Mouse (Mus musculus): ENCODE measurements around the gene Cog6. TPM values are rescaled to one million over a fixed set of nuclear protein-coding genes. Genes with fewer than 3 reads are reported as not detected.

Cog6 gene
- total RNA-seq, 2 experiments from 2014 or later = 50.5 to 53.0 TPM

DNA sequence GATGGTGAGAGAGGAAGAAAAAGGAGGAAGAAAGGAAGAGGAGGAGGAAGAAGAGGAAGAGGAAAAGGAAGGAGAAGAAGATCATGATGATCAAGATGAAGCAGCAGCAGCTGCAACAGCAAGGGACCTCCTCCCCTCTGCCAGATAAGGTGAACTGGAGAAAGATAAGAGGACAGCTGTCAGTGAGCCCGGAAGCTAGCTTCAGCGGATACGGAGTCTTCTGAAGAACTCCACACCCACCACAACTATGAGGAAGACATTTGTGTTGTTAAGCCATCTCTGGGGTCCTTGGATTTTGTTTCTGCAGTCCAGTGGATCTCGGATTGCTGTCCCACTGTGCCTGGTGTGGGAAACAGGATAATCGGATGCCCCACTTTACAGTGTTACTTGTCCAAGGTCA lies 15.4 kb upstream of the Cog6 start:
- no peak for DNase-seq

DNA sequence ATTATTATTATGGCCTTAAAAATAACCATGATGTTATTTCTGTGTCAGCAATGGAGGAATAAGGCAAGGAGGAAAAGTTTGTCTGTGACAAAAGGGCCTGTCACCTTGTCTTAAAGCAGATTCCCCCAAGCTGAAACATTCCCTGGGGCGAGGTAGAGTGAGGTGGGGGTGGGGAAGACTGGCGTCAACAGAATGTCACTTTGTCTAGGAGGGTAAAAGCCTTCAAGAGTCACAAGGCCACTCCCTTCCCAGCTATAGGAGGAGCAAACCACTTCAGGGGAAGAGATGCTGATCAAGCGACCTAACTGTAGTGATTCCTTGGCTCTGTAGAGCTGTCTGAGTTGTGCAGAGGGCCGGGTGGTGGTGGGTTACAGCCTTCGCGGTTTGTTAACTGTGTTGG lies 14.5 kb upstream of the Cog6 start:
- no peak for DNase-seq

DNA sequence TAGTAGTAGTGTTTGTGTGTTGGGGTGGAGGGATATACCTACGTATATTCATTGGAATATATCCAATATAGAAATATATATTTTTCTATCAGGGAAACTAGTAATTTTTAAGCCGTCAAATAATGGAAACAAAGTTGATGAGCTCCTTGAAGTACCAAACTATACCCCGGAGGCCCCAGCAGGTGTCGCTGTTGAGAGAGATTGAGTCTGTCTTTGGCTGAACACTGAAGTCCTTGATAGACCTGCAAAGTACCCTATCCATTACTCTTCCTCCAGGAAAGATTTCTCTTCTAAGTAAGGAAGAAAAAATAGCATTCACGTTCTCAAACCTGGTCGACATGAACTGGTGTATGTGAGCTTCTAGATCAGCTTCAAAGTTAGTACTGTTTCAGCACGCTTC lies 12.0 kb upstream of the Cog6 start:
- DNase-seq = peak; percentile 84

- no peak for DNase-seq
These were observed 10.3 kb upstream of the Cog6 start for GRCm38 (mm10) chr3:53027333-53027732.

- no peak for DNase-seq
These were observed 9.6 kb downstream of the Cog6 start for GRCm38 (mm10) chr3:53007411-53007810.

- DNase-seq = peak; percentile 33
These were observed 12.5 kb downstream of the Cog6 start for GRCm38 (mm10) chr3:53004406-53005114.

GRCm38 (mm10) chr3:53002076-53002475 lies 15.0 kb downstream of the Cog6 start:
- DNase-seq = no peak

DNA sequence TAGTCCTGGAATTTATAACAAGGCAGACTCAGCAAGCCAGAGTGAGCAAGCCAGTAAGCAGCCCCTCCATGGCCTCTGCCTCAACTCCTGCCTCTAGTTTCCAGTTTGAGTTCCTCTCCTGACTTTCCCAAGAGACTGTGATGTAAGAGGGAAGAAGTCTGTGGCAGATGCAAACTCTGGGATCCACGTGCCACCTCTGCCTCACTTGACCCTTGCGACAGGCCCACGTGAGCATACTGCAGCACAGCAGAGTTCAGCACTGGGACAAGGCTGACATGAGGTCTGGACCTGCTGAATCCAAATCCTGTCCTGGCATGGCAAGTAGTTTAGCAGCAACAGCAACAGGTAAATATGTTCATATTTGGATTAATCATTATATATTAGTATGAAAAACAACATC lies 17.0 kb downstream of the Cog6 start:
- DNase-seq = no peak

DNA sequence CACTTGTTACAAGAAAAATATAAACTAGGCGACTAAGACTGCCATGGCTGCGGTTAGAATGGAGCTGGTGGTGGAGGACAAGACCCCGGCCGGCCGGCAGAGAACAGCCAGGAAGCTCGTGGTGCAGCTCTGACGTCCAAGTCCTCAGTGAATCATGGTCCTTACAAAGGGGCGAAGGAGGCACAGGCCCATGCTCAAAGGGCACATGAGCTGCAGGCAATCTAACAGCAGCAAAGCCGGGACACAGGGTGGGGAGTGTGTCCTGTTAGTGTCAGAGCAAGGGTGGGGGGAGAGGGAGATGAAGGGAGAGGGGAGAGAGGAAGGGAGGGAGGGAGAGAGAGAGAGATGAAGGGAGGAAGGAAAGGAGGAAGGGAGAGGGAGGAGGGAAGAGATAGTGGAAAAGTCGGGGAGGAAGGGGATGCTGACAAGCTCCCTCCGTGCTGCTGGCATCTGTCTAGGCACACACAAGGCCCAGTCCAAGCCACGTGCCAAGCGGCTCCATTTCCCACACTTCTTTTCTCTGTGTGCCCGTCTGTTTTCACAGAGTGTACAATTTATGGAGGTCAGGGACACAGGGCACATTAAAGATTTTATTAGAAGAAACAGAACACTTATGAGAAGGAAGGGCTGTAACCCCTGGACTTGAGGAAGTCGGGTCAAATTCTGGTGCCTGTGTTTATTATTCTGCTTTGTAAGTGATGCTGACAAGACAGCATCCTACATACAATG lies 17.9 kb downstream of the Cog6 start:
- DNase-seq = no peak

- DNase-seq = no peak
These were observed 19.7 kb downstream of the Cog6 start for GRCm38 (mm10) chr3:52997381-52997780.

DNA sequence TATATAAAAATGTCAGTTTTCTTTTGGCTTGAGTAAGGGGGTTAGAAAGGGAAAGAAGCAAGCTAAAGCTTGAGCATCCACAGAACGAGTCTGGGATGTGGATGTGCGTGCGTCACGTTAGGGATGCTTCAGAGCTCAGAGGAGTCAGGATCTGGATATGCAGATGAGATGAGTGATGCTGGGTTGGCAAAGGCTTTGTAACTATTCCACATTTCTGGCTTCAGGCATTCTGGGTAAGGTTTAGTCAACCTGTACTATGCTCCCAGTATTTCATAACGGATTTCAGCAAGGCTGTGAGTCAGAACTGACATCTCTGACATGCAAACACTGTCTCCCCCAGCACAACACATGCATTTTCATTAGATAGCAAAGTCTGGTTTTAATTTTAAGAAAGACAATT lies 20.4 kb downstream of the Cog6 start:
- DNase-seq = no peak

- DNase-seq = no peak
These were observed 22.4 kb downstream of the Cog6 start for GRCm38 (mm10) chr3:52994666-52995065.

GRCm38 (mm10) chr3:52993296-52993695 lies 23.7 kb downstream of the Cog6 start:
- no peak for DNase-seq

DNA sequence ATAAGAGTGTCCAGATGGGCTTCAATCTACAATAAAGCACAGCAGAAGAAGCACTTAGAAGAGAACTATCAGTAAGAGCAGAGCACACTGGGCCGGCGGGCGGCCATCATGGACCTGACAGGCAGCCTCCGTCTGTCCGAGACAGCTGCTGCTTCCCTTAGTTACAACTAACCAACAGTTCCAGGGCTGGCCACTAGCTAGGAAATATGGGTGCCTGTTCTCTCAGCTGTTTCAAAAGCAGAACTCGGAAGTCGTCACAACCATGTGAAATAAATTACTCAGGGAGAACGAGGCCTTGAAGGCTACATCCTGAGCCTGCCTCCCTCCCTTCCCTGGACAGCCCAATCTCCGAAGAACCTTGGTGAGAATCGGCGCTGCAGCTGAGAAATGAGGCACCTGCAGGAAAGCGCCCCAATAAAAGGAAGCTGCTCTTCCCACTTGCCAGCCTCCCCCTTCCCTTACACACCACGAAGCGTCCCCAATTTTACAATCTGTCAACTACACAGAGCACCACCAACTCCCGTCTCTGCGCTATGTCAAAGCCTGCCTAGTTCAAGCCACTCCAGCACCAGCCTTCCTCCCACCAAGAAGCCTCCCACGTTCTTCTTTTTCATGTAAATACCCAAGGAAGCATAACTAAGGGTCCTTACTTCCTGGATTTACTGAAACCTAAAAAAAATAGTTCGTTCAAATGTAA lies 26.8 kb downstream of the Cog6 start:
- DNase-seq = no peak

DNA sequence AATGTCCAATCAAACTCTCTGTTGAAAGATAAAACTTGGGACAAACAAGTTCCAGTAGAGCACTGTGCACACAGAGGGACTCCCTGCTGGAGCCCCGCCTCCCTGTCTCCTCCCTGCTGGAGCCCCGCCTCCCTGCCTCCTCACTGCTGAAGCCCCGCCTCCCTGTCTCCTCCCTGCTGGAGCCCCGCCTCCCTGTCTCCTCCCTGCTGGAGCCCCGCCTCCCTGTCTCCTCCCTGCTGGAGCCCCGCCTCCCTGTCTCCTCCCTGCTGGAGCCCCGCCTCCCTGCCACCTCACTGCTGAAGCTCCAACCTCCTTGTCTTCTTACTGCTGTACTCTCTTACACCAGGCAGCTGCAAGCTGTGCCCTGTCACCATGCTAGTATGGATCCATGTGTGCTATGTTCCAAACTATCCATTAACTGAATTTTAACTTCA lies 31.5 kb downstream of the Cog6 start:
- peak; percentile 38 for DNase-seq

DNA sequence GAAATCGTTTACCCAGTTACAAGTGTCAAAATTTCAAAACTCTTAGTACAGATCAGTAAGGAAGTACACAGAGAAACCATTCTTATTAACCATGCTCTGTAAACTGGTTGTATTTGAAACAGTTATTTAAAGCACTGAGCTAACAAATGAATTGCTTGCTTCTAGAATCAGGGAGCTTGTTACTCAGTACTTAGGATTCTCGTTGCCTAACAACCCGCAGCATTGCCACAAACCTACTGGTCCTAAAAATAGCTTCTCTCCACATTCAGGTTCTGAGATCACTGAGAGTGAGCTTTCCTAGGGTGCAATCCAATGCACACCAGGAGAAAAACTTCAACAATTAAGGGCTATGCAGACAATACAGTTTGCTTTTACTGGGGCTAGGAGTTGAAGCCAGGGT lies 33.3 kb downstream of the Cog6 start:
- no peak for DNase-seq

DNA sequence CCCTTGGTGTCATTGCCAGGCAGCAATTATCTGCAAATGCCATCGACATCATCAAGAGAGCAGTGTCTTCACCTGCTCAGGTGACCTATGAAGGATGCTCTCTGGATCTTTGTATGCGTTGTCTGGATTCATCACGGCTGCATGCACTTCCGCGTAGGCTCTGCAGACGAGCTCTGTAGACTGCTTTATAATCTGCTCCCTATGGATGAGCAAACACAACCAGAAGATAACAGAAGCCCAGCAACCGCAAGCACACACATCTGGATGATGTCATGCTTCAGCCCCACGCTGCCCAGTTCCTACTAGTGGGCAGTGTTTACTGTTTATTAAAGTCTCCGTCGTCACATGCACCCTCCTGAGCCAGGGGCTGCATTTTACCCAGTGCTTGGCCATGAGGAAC lies 34.0 kb downstream of the Cog6 start:
- no peak for DNase-seq

- DNase-seq = peak; percentile 92
These were observed 42.1 kb downstream of the Cog6 start for GRCm38 (mm10) chr3:52974674-52975556.

- DNase-seq = no peak
These were observed 44.1 kb downstream of the Cog6 start for GRCm38 (mm10) chr3:52972916-52973315.

DNA sequence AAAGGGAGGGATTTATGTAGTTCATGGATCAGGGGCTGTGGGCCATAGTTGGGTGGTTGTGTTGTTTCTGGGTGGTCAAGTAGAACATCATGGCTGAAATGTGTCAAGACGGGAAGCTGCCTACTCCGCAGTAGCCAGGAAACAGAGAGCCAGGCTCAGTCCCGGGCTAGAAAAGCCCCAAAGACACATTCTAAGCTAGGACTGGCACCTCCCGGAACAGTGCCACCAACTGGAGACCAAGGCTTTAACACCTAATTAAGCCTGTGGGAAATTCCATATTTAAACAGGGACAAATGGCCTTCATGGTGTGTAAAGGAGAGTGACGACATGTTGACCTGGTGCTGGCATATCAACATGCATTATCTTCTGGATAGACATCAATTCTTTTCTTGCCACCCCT lies 50.0 kb downstream of the Cog6 start:
- DNase-seq = no peak

DNA sequence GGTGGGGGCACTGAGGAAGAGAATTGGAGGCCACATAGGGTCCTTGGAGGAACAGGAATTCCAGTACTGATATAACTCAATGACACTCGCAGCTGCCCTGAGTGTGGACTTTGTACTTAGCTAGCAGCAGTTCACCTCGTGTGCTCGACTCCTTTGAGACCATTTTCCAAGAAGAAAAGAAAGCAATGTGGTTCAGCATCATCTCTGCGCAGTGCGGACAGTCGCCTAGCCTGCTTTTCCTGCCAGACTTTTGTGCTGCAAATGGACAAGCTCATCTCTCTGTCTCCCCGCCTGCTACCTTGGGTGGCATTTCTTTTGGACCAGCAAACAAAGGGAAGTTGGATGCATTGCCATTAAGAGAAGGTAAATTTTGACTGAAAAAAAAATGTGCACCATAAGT lies 52.8 kb downstream of the Cog6 start:
- DNase-seq = no peak

GRCm38 (mm10) chr3:52963441-52963840 lies 53.6 kb downstream of the Cog6 start:
- no peak for DNase-seq

DNA sequence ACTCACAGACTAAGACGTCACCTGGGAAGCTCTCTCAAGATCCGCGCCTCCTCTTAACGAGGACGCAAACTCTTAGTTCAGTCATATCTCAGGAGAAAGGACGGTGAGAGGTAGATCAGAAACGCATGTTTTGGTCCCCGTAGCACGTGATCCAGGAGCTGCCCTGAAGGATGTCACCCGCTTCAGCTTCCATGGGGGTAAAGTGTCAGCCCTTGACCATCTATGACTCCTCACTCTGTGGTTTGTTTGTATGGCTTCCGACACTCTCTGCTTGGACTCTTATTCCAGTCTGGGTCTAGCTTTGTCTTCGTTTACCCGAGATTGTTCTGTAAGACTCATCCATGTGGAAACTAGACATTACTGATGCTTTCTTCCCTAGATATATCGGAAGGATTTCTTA lies 54.6 kb downstream of the Cog6 start:
- no peak for DNase-seq

Measured in heart, postnatal 4 days (tissue).